Mouse (Mus musculus): ENCODE results near the gene Hap1. TPM values are rescaled to one million over a fixed set of nuclear protein-coding genes. Genes with fewer than 3 reads are reported as not detected.
"Not testable (repeated sequence)": the region's sequence is repeated elsewhere in the genome, so short reads cannot be mapped to it uniquely, and the experiment has no call there.

Gene Hap1
- polyA plus RNA-seq, 1 experiment = 3.6 TPM

- DNase-seq (ENCODE audit: low spot score) = no peak
These were observed 577 bp downstream of the Hap1 start for GRCm38 (mm10) chr11:100355151-100355951.

GRCm38 (mm10) chr11:100352076-100352857 lies 3.7 kb downstream of the Hap1 start:
- no peak for DNase-seq (ENCODE audit: low spot score)

- DNase-seq (ENCODE audit: low spot score) = no peak
These were observed 11.7 kb downstream of the Hap1 start for GRCm38 (mm10) chr11:100344269-100344668.

GRCm38 (mm10) chr11:100335731-100336130 lies 20.2 kb downstream of the Hap1 start:
- DNase-seq (ENCODE audit: low spot score) = no peak

GRCm38 (mm10) chr11:100333944-100334457 lies 21.9 kb downstream of the Hap1 start, which contains the start of gene Gast:
TSS of gene Gast (plus strand) at chr11:100334407.
- DNase-seq (ENCODE audit: low spot score) = no peak

- DNase-seq (ENCODE audit: low spot score) = no peak
These were observed 23.0 kb downstream of the Hap1 start for GRCm38 (mm10) chr11:100332766-100333515.

GRCm38 (mm10) chr11:100330816-100331375 lies 25.0 kb downstream of the Hap1 start:
- not testable (repeated sequence) for DNase-seq (ENCODE audit: low spot score)

GRCm38 (mm10) chr11:100330235-100330634 lies 25.7 kb downstream of the Hap1 start:
- DNase-seq (ENCODE audit: low spot score) = no peak

GRCm38 (mm10) chr11:100327761-100328160 lies 28.2 kb downstream of the Hap1 start:
- no peak for DNase-seq (ENCODE audit: low spot score)

- no peak for DNase-seq (ENCODE audit: low spot score)
These were observed 28.6 kb downstream of the Hap1 start for GRCm38 (mm10) chr11:100327316-100327715.

GRCm38 (mm10) chr11:100325062-100325629 lies 30.8 kb downstream of the Hap1 start:
- no peak for DNase-seq (ENCODE audit: low spot score)

GRCm38 (mm10) chr11:100323578-100323977 lies 32.4 kb downstream of the Hap1 start:
- DNase-seq (ENCODE audit: low spot score) = no peak

GRCm38 (mm10) chr11:100322591-100323258 lies 33.2 kb downstream of the Hap1 start:
- no peak for DNase-seq (ENCODE audit: low spot score)

- not testable (repeated sequence) for DNase-seq (ENCODE audit: low spot score)
These were observed 34.2 kb downstream of the Hap1 start for GRCm38 (mm10) chr11:100321479-100322305.

GRCm38 (mm10) chr11:100320701-100321410 lies 35.1 kb downstream of the Hap1 start:
- DNase-seq (ENCODE audit: low spot score) = not testable (repeated sequence)

GRCm38 (mm10) chr11:100320172-100320630 lies 35.7 kb downstream of the Hap1 start:
- peak; percentile 88 for DNase-seq (ENCODE audit: low spot score)

GRCm38 (mm10) chr11:100319492-100320171 lies 36.3 kb downstream of the Hap1 start, which contains the start of gene Eif1:
TSS of gene Eif1 (plus strand) at chr11:100319885.
- peak; percentile 98 for DNase-seq (ENCODE audit: low spot score)

Measured in urinary bladder, adult 2 months (tissue).